9 mouse cellular contexts compared by ENCODE assay signal in genomic region chr2:30242509-30242908, GRCm38 (mm10). TPM values are rescaled to one million over a fixed set of nuclear protein-coding genes. Genes with fewer than 3 reads are reported as not detected.
DNase-seq lines count a peak whose midpoint lies in the region; ATAC-seq and TF ChIP-seq lines count a peak whose summit lies in the region.
"Had no signal": no experiment of that assay in that cellular context is flagged by ENCODE, and none has a peak within 500 bp of the region (broad histone marks: within the 10 kb centered on the region; RNA-seq: fewer than 3 reads in every experiment).

No protein-coding gene starts in this region.

- H3K4me2 ChIP-seq in liver, embryonic 12.5 days, result no peak overlapping the region
- H3K4me2 ChIP-seq: embryonic facial prominence, embryonic 12.5 days had no signal

- peak overlapping the region; percentile 21; the same call in 1 of the 2 replicates for H3K4me3 ChIP-seq in E14TG2a.4 (replicated peaks; ENCODE audit: low read length)
- H3K4me3 ChIP-seq in liver, embryonic 12.5 days, result no peak overlapping the region
- H3K4me3 ChIP-seq: embryonic facial prominence, embryonic 12.5 days had no signal

- peak; percentile 90 for DNase-seq in Muller cell, postnatal 12 days (ENCODE audit: inconsistent ontology term)
- DNase-seq in embryo, embryonic 10 days (ENCODE audit: low spot score), result peak; percentile 66
- peak; percentile 83 for DNase-seq in heart, postnatal 25 days (ENCODE audit: low spot score)
- DNase-seq in yolk sac, embryonic 10.5 days (ENCODE audit: low spot score), result peak; percentile 51

- no peaks in the 10 kb centered on the region for H3K27me3 ChIP-seq in E14TG2a.4 (ENCODE audit: insufficient read depth, low read length)
- H3K27me3 ChIP-seq in liver, embryonic 12.5 days (replicated peaks), result no peaks in the 10 kb centered on the region
- H3K27me3 ChIP-seq: embryonic facial prominence, embryonic 12.5 days had no signal

- H3K27ac ChIP-seq in liver, embryonic 12.5 days, result peak overlapping the region; percentile 41; the same call in 1 of the 2 replicates
- H3K27ac ChIP-seq: embryonic facial prominence, embryonic 12.5 days had no signal

- H3K36me3 ChIP-seq in E14TG2a.4 (ENCODE audit: insufficient read depth, low read length), result peaks cover 48% of the 10 kb centered on the region
- peaks cover 70% of the 10 kb centered on the region for H3K36me3 ChIP-seq in liver, embryonic 12.5 days

- intact Hi-C loops in heart, postnatal 25 days (cut with DNase I), result loop anchor here (1.0 kb wide), 1 partner anchor 21 kb away; no protein-coding TSS in a partner anchor

- ATAC-seq in liver, embryonic 12.5 days, result no peak
- ATAC-seq in granulocyte monocyte progenitor cell, adult 5-6 weeks (replicated peaks; ENCODE audit: poor library complexity, severe bottlenecking), result no peak

- H3K4me1 ChIP-seq in E14TG2a.4 (replicated peaks; ENCODE audit: low read depth, low read length), result peaks cover 87% of the 10 kb centered on the region
- peaks cover 61% of the 10 kb centered on the region for H3K4me1 ChIP-seq in liver, embryonic 12.5 days

- TF ChIP-seq CTCF in E14TG2a.4 (conservative IDR thresholded peaks at IDR 0.05; ENCODE audit: low read length), result no peak

- H3K9ac ChIP-seq in liver, embryonic 12.5 days, result no peak overlapping the region
- H3K9ac ChIP-seq: embryonic facial prominence, embryonic 12.5 days had no signal

- H3K9me3 ChIP-seq in E14TG2a.4 (ENCODE audit: low read length), result no peaks in the 10 kb centered on the region
- no peaks in the 10 kb centered on the region for H3K9me3 ChIP-seq in liver, embryonic 12.5 days (replicated peaks)
- H3K9me3 ChIP-seq: embryonic facial prominence, embryonic 12.5 days had no signal

- 59% methylated on average over 4 of the region's 4 CpGs for WGBS in liver, embryonic 12.5 days (ENCODE audit: insufficient replicate concordance)

RNA-seq across cellular contexts. Expression of gene Gm28035, which starts 2.1 kb away (rescaled TPM):
- 1 to 10 TPM; 3.7 to 4.4 TPM for total RNA-seq in heart, postnatal 25 days (2021)
- 0.11 and 0.12 TPM in 2 replicates for polyA plus RNA-seq in liver, embryonic 12.5 days (2016; fragmentation: Nextera tagmentation; extraction: Ambion mirVana)
- not detected in 2 replicates for total RNA-seq in granulocyte monocyte progenitor cell, adult 5-6 weeks (2014; fragmentation: Nextera tagmentation)
- not detected in 2 replicates for total RNA-seq in granulocyte monocyte progenitor cell, adult 5-6 weeks (2017)

RNA-seq across cellular contexts. Expression of gene Lrrc8a, which starts 5.0 kb away (rescaled TPM):
- total RNA-seq in heart, postnatal 25 days (2021), result 10 to 100 TPM; 58.2 to 66.7 TPM
- 12.8 and 13.9 TPM in 2 replicates for polyA plus RNA-seq in liver, embryonic 12.5 days (2016; fragmentation: Nextera tagmentation; extraction: Ambion mirVana)
- 5.8 and 6.6 TPM in 2 replicates for total RNA-seq in granulocyte monocyte progenitor cell, adult 5-6 weeks (2014; fragmentation: Nextera tagmentation)
- 5.3 and 8.7 TPM in 2 replicates for total RNA-seq in granulocyte monocyte progenitor cell, adult 5-6 weeks (2017)

RNA-seq across cellular contexts. Expression of gene Phyhd1, which starts 23.5 kb away (rescaled TPM):
- total RNA-seq in heart, postnatal 25 days (2021), result 100 to 1,000 TPM in 1 of 2 experiments, 10 to 100 TPM in 1; 94.8 to 104 TPM
- polyA plus RNA-seq in liver, embryonic 12.5 days (2016; fragmentation: Nextera tagmentation; extraction: Ambion mirVana), result 6.9 and 7.4 TPM in 2 replicates
- 0.99 and 1.2 TPM in 2 replicates for total RNA-seq in granulocyte monocyte progenitor cell, adult 5-6 weeks (2014; fragmentation: Nextera tagmentation)
- 0.22 and 1.5 TPM in 2 replicates for total RNA-seq in granulocyte monocyte progenitor cell, adult 5-6 weeks (2017)

RNA-seq across cellular contexts. Expression of gene Kyat1, which starts 36.9 kb away (rescaled TPM):
- 10 to 100 TPM; 43.1 to 44.0 TPM for total RNA-seq in heart, postnatal 25 days (2021)
- 11.3 and 11.4 TPM in 2 replicates for polyA plus RNA-seq in liver, embryonic 12.5 days (2016; fragmentation: Nextera tagmentation; extraction: Ambion mirVana)
- total RNA-seq in granulocyte monocyte progenitor cell, adult 5-6 weeks (2014; fragmentation: Nextera tagmentation), result 2.6 and 12.8 TPM in 2 replicates
- 4.7 and 8.5 TPM in 2 replicates for total RNA-seq in granulocyte monocyte progenitor cell, adult 5-6 weeks (2017)

RNA-seq across cellular contexts. Expression of gene Gm28038, which starts 38.3 kb away (rescaled TPM):
- under 1 TPM in 1 of 2 experiments, not detected in 1; 0.91 TPM for total RNA-seq in heart, postnatal 25 days (2021)
- not detected in 2 replicates for polyA plus RNA-seq in liver, embryonic 12.5 days (2016; fragmentation: Nextera tagmentation; extraction: Ambion mirVana)
- 3.1 and 19.1 TPM in 2 replicates for total RNA-seq in granulocyte monocyte progenitor cell, adult 5-6 weeks (2014; fragmentation: Nextera tagmentation)
- not detected in 2 replicates for total RNA-seq in granulocyte monocyte progenitor cell, adult 5-6 weeks (2017)
- polyA plus RNA-seq: embryonic facial prominence, embryonic 12.5 days; neural tube, embryonic 14.5 days had no signal

Comparison
In these comparisons a context has a peak if more than half of its experiments do, and no peak if none do; other contexts are left out.
1. RNA of gene Gm28035, which starts 2.1 kb away (total RNA-seq): 3.7 to 4.4 TPM in heart, postnatal 25 days; not detected in granulocyte monocyte progenitor cell, adult 5-6 weeks; every median in the first group is over 4 times any median in the second.
2. RNA of gene Lrrc8a, which starts 5.0 kb away (total RNA-seq): 58.2 to 66.7 TPM in heart, postnatal 25 days; 5.3 to 8.7 TPM in granulocyte monocyte progenitor cell, adult 5-6 weeks; every median in the first group is over 4 times any median in the second.
3. RNA of gene Phyhd1, which starts 23.5 kb away (total RNA-seq): 94.8 to 104 TPM in heart, postnatal 25 days; 0.22 to 1.5 TPM in granulocyte monocyte progenitor cell, adult 5-6 weeks; every median in the first group is over 10 times any median in the second.
4. Peak in every context shown above with its lines, with median percentiles within 50 percentile points of each other: DNase-seq.